Mouse (Mus musculus): ENCODE results near the gene Mapk1. TPM values are rescaled to one million over a fixed set of nuclear protein-coding genes. Genes with fewer than 3 reads are reported as not detected.
A peak's percentile ranks its signal among the peaks of the same experiment; 100 is the strongest.

Gene Mapk1
- polyA plus RNA-seq, 1 experiment = 77.2 TPM

DNA sequence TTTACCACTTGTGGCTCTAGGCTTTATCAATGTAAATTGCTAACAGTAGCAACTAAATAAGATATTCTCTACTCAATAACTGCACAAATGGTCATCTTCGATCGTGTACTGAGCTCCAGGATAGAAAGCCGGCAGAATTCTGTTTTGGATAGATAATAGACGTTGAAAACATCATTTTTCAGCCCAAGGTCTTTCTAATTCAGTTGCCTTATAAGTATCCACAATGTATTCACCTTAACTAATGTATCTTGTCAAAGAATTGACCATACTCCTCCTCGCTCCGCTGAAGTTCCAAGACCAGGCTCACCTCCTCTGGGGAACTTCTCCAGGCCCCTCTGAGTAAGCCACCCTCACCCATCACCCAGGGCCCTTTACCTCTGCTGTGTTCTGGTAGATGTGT is 87.5 kb downstream of the Mapk1 start:
- Histone ChIP-seq H3K79me3 (ENCODE audit: low read depth) (no peaks in the 10 kb centered on the region), H3K36me3 (ENCODE audit: control insufficient read depth, insufficient read depth) (no peaks in the 10 kb centered on the region), H3ac (ENCODE audit: control insufficient read depth, insufficient read length, low read depth) (no peak overlapping the region), H3K27me3 (ENCODE audit: control insufficient read depth, insufficient read depth, insufficient read length) (no peaks in the 10 kb centered on the region), H3K79me2 (ENCODE audit: control insufficient read depth, insufficient read depth) (no peaks in the 10 kb centered on the region), H3K4me3 (ENCODE audit: insufficient read depth, poor library complexity, severe bottlenecking) (peak overlapping the region; percentile 40)
- TF ChIP-seq MYOG (IDR thresholded peaks at IDR 0.05; ENCODE audit: control insufficient read depth, extremely low read depth, insufficient read length) (no peak), MAX (IDR thresholded peaks at IDR 0.05) (no peak), USF1 (IDR thresholded peaks at IDR 0.05; ENCODE audit: low read depth) (no peak), CTCF (IDR thresholded peaks at IDR 0.05; ENCODE audit: control insufficient read depth, insufficient read depth, insufficient read length) (no peak), CEBPB (IDR thresholded peaks at IDR 0.05; ENCODE audit: low read depth) (no peak), MYOD1 (IDR thresholded peaks at IDR 0.05; ENCODE audit: control insufficient read depth, insufficient read length, low read depth) (no peak), FOSL1 (IDR thresholded peaks at IDR 0.05; ENCODE audit: insufficient read depth, low read length, poor library complexity, severe bottlenecking) (no peak)

DNA sequence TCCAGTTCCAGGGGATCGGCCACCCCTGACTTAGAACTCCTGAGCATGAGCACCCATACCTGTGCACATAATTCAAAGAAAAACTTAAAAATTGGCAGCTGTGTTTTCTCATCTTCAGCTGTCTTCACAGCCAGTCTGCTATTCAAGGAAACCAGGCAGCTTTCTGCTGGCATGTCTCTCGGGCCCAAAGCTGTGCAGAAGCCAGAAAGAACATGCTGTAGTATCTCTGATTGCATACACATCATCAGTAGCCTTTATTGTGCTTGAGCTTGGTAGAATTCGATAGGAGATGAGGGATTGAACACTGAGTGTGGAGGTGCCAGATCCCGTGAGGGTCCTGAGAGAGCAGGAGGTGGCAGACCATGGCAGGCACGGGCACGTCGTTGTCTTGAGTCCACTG is 89.8 kb downstream of the Mapk1 start:
- H3K79me2 ChIP-seq (ENCODE audit: control insufficient read depth, insufficient read depth) = no peaks in the 10 kb centered on the region
- no peak overlapping the region for H3K4me3 ChIP-seq (ENCODE audit: insufficient read depth, poor library complexity, severe bottlenecking)
- no peak for TF ChIP-seq MYOG (IDR thresholded peaks at IDR 0.05; ENCODE audit: control insufficient read depth, extremely low read depth, insufficient read length)
- no peak for TF ChIP-seq CEBPB (IDR thresholded peaks at IDR 0.05; ENCODE audit: low read depth)
- H3ac ChIP-seq (ENCODE audit: control insufficient read depth, insufficient read length, low read depth) = no peak overlapping the region
- no peaks in the 10 kb centered on the region for H3K36me3 ChIP-seq (ENCODE audit: control insufficient read depth, insufficient read depth)
- H3K79me3 ChIP-seq (ENCODE audit: low read depth) = no peaks in the 10 kb centered on the region
- H3K27me3 ChIP-seq (ENCODE audit: control insufficient read depth, insufficient read depth, insufficient read length) = no peaks in the 10 kb centered on the region

- Histone ChIP-seq H3K36me3 (ENCODE audit: control insufficient read depth, insufficient read depth) (no peaks in the 10 kb centered on the region), H3K79me3 (ENCODE audit: low read depth) (no peaks in the 10 kb centered on the region), H3K79me2 (ENCODE audit: control insufficient read depth, insufficient read depth) (no peaks in the 10 kb centered on the region), H3ac (ENCODE audit: control insufficient read depth, insufficient read length, low read depth) (no peak overlapping the region), H3K4me3 (ENCODE audit: insufficient read depth, poor library complexity, severe bottlenecking) (no peak overlapping the region), H3K27me3 (ENCODE audit: control insufficient read depth, insufficient read depth, insufficient read length) (no peaks in the 10 kb centered on the region)
- TF ChIP-seq USF1 (IDR thresholded peaks at IDR 0.05; ENCODE audit: low read depth) = no peak
- no peak for TF ChIP-seq CEBPB (IDR thresholded peaks at IDR 0.05; ENCODE audit: low read depth)
- no peak for TF ChIP-seq CTCF (IDR thresholded peaks at IDR 0.05; ENCODE audit: control insufficient read depth, insufficient read depth, insufficient read length)
- no peak for TF ChIP-seq FOSL1 (IDR thresholded peaks at IDR 0.05; ENCODE audit: insufficient read depth, low read length, poor library complexity, severe bottlenecking)
- no peak for TF ChIP-seq MYOD1 (IDR thresholded peaks at IDR 0.05; ENCODE audit: control insufficient read depth, insufficient read length, low read depth)
- no peak for TF ChIP-seq MYOG (IDR thresholded peaks at IDR 0.05; ENCODE audit: control insufficient read depth, extremely low read depth, insufficient read length)
- TF ChIP-seq MAX (IDR thresholded peaks at IDR 0.05) = no peak
Observed at GRCm38 (mm10) chr16:17076301-17076700, 93.1 kb downstream of the Mapk1 start.

DNA sequence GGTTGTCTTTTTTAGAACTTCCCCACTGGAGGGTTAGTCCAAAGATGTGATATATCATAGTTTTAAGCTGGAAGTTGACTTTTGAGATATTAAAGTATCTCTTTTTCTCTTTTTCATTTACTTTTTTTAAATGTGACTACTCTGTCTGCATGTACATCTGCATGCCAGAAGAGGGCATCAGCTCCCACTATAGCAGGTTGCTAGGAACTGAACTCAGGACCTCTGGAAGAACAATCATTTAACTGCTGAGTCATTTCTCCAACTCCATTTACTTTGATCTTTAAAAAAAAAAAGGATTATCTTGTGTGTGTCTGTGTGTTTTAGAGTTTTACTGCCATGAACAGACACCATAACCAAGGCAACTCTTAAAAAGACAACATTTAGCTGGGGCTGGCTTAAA is 93.7 kb downstream of the Mapk1 start:
- no peaks in the 10 kb centered on the region for H3K27me3 ChIP-seq (ENCODE audit: control insufficient read depth, insufficient read depth, insufficient read length)
- H3K36me3 ChIP-seq (ENCODE audit: control insufficient read depth, insufficient read depth) = no peaks in the 10 kb centered on the region
- no peaks in the 10 kb centered on the region for H3K79me3 ChIP-seq (ENCODE audit: low read depth)
- no peak overlapping the region for H3ac ChIP-seq (ENCODE audit: control insufficient read depth, insufficient read length, low read depth)
- H3K79me2 ChIP-seq (ENCODE audit: control insufficient read depth, insufficient read depth) = no peaks in the 10 kb centered on the region
- H3K4me3 ChIP-seq (ENCODE audit: insufficient read depth, poor library complexity, severe bottlenecking) = no peak overlapping the region
- TF ChIP-seq USF1 (IDR thresholded peaks at IDR 0.05; ENCODE audit: low read depth) = no peak

DNA sequence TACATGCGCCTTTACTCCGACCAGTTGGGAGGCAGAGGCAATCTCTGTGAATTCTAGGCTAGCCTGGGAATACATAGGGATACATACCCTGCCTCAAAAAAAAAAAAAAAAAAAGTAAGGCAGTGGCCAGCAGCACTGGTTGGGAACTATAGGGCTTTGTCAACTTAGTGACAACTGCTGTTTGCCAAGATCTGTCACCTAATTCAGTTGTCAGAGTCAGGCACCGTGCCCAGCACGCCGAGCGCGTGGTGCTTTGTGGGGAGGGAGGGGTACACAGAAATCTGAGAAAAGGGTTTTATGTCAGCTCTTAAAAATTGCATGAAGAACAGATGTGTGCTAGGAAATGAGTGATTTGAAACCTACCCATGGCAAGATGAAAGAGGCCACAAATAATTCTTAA is 94.9 kb downstream of the Mapk1 start:
- Histone ChIP-seq H3K36me3 (ENCODE audit: control insufficient read depth, insufficient read depth) (no peaks in the 10 kb centered on the region), H3K79me2 (ENCODE audit: control insufficient read depth, insufficient read depth) (no peaks in the 10 kb centered on the region), H3K27me3 (ENCODE audit: control insufficient read depth, insufficient read depth, insufficient read length) (no peaks in the 10 kb centered on the region), H3K4me3 (ENCODE audit: insufficient read depth, poor library complexity, severe bottlenecking) (no peak overlapping the region), H3ac (ENCODE audit: control insufficient read depth, insufficient read length, low read depth) (no peak overlapping the region), H3K79me3 (ENCODE audit: low read depth) (no peaks in the 10 kb centered on the region)
- no peak for TF ChIP-seq MAX (IDR thresholded peaks at IDR 0.05)
- no peak for TF ChIP-seq MYOG (IDR thresholded peaks at IDR 0.05; ENCODE audit: control insufficient read depth, extremely low read depth, insufficient read length)
- no peak for TF ChIP-seq FOSL1 (IDR thresholded peaks at IDR 0.05; ENCODE audit: insufficient read depth, low read length, poor library complexity, severe bottlenecking)
- no peak for TF ChIP-seq CTCF (IDR thresholded peaks at IDR 0.05; ENCODE audit: control insufficient read depth, insufficient read depth, insufficient read length)
- TF ChIP-seq MYOD1 (IDR thresholded peaks at IDR 0.05; ENCODE audit: control insufficient read depth, insufficient read length, low read depth) = no peak
- no peak for TF ChIP-seq USF1 (IDR thresholded peaks at IDR 0.05; ENCODE audit: low read depth)
- no peak for TF ChIP-seq CEBPB (IDR thresholded peaks at IDR 0.05; ENCODE audit: low read depth)

- no peak overlapping the region for H3K4me3 ChIP-seq (ENCODE audit: insufficient read depth, poor library complexity, severe bottlenecking)
- H3K79me3 ChIP-seq (ENCODE audit: low read depth) = no peaks in the 10 kb centered on the region
- H3ac ChIP-seq (ENCODE audit: control insufficient read depth, insufficient read length, low read depth) = no peak overlapping the region
- no peaks in the 10 kb centered on the region for H3K27me3 ChIP-seq (ENCODE audit: control insufficient read depth, insufficient read depth, insufficient read length)
- peaks cover 8% of the 10 kb centered on the region for H3K36me3 ChIP-seq (ENCODE audit: control insufficient read depth, insufficient read depth)
- no peak for TF ChIP-seq FOSL1 (IDR thresholded peaks at IDR 0.05; ENCODE audit: insufficient read depth, low read length, poor library complexity, severe bottlenecking)
- no peak for TF ChIP-seq USF1 (IDR thresholded peaks at IDR 0.05; ENCODE audit: low read depth)
- no peak for TF ChIP-seq MYOG (IDR thresholded peaks at IDR 0.05; ENCODE audit: control insufficient read depth, extremely low read depth, insufficient read length)
- no peak for TF ChIP-seq CEBPB (IDR thresholded peaks at IDR 0.05; ENCODE audit: low read depth)
- TF ChIP-seq MYOD1 (IDR thresholded peaks at IDR 0.05; ENCODE audit: control insufficient read depth, insufficient read length, low read depth) = no peak
- no peak for TF ChIP-seq MAX (IDR thresholded peaks at IDR 0.05)
- TF ChIP-seq CTCF (IDR thresholded peaks at IDR 0.05; ENCODE audit: control insufficient read depth, insufficient read depth, insufficient read length) = no peak
- no peaks in the 10 kb centered on the region for H3K79me2 ChIP-seq (ENCODE audit: control insufficient read depth, insufficient read depth)
Observed at GRCm38 (mm10) chr16:17082121-17082792, 99.1 kb downstream of the Mapk1 start.
